Mouse (Mus musculus) ES-CJ7 (cell line): Measurements from ENCODE around the gene Ell2.

Experiments used
- DNase-seq: peaks from one replicate; pipeline ENCODE4 v3.0.0; 2011; ENCODE audit warnings: low read depth, low spot score

Gene Ell2

GRCm38 (mm10) chr13:75733594-75734161 is 27.1 kb downstream of the Ell2 start:
- no peak for DNase-seq

- DNase-seq, result no peak
These were observed 27.7 kb downstream of the Ell2 start for GRCm38 (mm10) chr13:75734231-75734630.

- no peak for DNase-seq
These were observed 29.0 kb downstream of the Ell2 start for GRCm38 (mm10) chr13:75735606-75736005.

GRCm38 (mm10) chr13:75737991-75738390 is 31.4 kb downstream of the Ell2 start:
- no peak for DNase-seq

DNA sequence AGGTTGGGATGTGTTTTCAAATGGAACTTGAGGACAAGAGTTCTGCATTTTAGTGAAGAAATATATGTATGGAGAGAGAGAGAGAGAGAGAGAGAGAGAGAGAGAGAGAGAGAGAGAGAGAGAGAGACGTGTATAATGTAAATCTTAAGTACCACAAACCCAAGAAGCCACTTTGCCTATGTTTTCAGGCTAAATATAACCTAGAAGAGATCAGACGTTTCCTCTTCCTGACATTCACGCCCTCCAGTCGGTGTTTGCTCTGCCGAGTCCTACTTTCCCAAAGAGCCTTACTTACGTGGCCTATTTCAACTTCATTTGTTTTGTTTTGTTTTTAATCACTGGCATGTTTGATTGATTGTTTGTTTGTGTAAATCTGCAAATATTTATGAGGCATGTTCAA is 32.0 kb downstream of the Ell2 start:
- DNase-seq, result no peak

DNA sequence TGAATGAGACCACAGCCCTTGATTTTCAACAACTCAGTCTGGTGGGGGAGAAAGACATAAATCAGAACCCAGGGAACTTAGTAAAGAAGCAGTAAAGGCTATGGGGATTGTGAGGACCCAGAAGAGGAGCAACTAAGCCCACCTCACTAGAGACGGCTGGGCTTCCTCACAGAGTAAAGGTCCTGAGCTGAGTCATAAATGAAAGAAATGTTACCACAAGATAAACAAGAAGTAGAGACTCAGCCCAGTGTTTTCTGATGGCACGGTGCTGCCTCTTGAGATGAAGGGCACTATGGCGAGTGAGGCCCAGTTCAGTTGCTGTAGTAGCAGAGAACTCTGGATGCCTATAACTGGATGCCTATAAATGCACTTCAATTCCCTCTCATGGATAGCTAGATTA is 32.4 kb downstream of the Ell2 start:
- DNase-seq, result no peak

GRCm38 (mm10) chr13:75740018-75740417 is 33.5 kb downstream of the Ell2 start:
- no peak for DNase-seq

GRCm38 (mm10) chr13:75741119-75741518 is 34.6 kb downstream of the Ell2 start:
- DNase-seq, result no peak

DNA sequence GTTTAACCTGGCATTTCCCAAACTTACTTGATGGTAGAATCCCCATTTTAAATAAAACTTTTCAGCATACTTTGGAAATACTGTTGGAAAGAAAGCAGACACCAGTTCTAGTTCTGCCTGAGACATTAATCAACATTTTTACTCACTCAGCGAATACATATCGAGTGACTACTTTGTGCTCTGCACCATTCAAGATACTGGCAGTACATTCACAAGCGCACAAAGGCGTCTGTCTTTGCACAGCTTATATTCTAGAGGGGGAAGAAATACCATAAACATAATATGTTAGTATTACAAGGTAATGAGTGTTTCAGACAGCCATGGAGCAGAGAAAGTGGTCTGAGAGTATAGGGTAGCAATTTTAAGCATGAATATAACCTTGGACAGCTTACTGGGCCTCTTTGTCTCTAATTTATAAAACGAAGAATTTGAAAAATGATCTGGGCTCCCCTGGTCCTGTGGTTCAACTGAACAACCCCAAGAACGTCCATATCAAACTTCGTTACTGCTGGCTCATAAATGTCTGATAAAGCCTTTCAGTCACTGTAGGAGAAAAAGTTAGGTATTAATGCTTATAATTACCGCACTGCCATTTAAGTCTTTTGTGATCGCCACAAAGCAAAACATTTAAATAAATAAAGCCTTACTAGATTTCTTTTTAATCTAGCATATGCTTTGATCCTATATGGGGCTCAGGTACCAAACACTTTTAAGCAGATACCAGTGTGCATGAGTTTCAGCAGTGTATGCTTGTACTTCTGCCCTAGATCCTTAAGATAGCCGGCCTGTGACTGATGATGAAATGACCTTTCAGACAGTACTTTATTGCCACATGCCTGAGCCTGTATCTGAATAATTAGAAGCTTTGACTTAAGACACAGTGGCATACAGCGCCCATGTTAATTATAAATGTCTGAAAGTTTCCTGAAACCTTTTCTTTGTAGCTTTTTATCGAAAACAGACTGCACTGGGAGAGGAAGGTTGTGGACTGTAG is 35.5 kb downstream of the Ell2 start:
- DNase-seq, result no peak

DNA sequence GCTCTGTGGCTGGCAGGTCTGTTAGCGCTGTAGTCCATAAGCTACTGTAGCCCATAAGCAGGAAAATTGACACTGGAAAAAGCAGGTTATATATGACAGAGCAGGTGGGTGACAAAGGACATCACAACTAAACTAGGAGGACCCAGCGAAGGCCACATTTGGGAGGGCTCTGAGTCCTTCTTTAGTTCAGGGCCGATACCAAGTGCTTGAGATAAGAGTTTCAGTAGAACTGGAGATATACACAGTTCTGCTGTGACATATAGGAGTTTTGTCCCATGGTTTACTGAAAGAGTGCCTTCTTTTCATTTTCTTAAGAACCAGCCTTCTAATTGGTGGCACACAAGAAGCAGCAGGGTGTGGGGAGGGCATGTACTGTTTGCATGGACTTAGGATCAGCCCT is 36.4 kb downstream of the Ell2 start:
- no peak for DNase-seq

- DNase-seq, result no peak
These were observed 37.5 kb downstream of the Ell2 start for GRCm38 (mm10) chr13:75744065-75744464.

- no peak for DNase-seq
These were observed 38.8 kb downstream of the Ell2 start for GRCm38 (mm10) chr13:75745328-75745727.

- DNase-seq, result no peak
These were observed 40.7 kb downstream of the Ell2 start for GRCm38 (mm10) chr13:75747265-75747664.

DNA sequence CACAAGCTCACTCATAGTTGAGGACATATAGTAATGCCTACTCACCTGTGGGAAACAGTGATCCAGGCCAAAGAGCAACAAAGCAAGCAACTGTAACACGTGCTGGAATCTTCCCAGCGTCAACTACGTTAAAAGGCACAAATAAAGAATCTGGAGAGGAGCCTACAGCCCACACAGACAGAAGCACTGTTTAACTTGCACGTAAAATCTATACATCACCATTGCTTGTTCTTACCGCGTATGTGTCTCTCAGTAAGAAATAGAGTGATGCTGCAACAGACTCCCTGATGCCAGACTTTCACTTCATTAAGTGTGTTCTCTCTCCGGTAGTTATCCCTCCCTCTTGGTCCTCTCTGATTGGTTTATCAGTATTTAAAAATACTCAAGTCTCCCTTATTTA is 42.1 kb downstream of the Ell2 start:
- DNase-seq, result no peak

DNA sequence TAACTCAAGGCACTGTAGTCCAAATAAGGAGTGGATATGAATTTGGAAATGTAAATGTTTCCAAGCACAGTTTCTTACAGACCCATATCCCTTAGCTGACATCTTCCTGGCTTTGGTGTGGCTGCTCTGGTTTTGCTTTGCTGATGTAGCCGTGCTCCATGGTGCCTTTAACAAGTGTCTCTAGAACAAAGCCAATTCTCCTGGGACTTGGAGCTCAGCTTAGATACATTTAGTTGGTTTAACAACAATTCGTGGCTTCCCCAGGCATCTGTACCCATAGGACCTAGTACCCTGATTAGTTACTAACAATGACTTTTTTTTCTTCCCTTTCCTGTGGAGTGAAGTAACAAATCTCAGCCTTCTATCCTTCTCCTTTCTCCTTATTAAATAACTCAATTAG is 44.2 kb downstream of the Ell2 start:
- DNase-seq, result no peak

DNA sequence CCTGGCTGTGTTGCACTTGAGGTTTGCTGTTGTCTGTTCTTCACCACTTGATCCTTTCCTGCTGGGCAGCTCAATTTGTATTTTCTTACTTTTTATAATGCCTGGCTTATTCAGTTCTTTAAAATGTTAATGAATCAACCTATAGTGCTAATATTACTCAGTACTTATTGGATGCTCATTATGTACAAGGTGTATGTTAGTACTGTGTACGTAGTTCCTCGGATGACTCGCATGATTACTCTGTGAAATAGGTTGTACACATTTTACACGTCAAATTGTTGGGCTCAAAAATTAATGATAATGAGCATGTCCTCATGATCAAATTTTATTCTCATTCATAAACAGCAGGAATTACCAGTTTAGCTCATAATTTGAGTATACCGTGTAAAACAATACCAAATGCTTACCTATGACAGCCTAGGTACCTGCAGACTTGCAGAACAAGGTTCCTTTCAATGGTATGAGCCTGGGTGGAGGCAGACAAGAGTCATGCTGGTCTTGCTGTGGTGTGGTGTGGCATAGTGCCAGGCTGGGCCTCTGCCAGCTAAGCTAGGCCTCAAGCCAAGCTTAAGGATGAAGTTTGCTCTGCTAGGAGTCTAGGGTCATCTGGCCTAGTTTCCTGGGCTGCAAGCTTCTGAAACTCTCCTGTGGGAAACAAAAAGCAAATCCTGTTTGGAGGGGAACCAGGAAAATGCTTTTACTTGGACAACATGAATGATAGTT is 45.8 kb downstream of the Ell2 start:
- no peak for DNase-seq

- DNase-seq, result no peak
These were observed 47.8 kb downstream of the Ell2 start for GRCm38 (mm10) chr13:75754398-75754797.

DNA sequence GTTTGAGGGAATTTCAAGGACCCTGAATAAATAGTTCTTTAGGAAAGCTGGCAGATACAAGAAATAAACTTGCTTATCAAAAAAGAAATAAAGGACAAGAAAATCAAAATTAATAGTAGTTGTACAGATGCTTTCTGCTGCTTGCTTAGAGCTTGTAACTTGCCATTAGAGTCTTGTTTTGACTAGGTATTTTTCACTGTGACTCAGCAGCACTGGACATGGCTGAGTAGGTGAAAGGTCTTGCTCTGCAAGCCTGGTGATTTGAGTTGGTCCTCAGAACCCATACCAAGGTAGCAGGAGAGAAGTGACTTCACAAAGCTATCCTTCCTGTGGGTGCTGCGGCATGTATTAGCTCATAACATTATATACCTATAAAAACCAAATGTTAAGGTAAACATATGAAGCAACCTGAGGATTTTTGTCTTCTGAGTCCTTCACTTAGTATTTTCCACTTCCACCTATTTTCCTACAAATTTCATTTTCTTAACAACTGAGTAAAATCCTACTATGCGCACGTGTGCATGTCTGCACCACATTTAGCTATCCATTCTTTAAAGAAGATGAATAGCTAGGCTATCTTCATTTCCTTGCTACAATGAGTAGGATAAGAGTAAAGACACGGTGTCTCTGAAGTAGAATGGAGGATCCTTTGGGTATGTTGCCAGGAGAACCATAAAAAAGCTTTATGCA is 54.4 kb downstream of the Ell2 start:
- no peak for DNase-seq

DNA sequence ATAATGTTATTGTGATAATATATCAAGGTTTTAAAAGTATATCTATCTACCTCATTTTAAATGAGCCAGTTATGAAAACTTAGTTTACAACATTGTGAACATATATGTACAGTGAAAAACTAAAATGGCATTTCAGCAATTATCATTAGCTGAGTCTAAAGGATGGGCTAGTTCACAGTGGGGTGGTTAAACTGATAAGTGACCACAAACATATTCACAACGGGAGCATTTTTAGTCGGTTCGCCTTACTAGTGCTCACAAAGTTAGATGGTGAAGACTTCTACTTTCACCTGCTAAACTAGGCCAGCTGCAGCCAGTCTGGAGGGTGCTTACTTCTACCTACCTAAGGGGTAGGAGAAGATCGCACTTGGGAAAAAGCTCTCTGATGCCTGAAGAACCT is 56.2 kb downstream of the Ell2 start:
- DNase-seq, result no peak

- no peak for DNase-seq
These were observed 56.7 kb downstream of the Ell2 start for GRCm38 (mm10) chr13:75763280-75763679.

- DNase-seq, result peak; percentile 71
These were observed 59.2 kb downstream of the Ell2 start for GRCm38 (mm10) chr13:75765742-75766141.

DNA sequence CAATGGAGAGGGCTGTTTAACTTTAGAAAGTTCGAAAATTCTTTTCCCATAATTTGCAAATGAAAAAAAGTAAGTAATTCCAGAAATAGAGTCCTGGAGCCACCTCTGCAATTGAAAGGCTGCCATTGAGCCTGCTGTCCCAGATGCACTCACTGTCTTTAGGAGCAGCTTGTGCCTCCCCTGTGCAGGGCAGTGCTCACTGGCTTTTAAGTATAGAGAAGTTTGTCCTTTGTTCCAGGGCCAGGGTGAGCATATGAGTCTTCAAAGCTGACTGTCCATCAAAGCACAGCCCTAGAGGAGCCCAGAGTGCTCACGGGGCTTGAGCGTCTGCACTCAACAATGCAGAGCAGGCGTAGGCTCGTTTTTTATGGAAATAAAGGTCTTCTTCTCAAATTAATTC is 59.7 kb downstream of the Ell2 start:
- DNase-seq, result peak; percentile 55
